ENCODE assay signal across 15 mouse cellular contexts in the genomic region with DNA sequence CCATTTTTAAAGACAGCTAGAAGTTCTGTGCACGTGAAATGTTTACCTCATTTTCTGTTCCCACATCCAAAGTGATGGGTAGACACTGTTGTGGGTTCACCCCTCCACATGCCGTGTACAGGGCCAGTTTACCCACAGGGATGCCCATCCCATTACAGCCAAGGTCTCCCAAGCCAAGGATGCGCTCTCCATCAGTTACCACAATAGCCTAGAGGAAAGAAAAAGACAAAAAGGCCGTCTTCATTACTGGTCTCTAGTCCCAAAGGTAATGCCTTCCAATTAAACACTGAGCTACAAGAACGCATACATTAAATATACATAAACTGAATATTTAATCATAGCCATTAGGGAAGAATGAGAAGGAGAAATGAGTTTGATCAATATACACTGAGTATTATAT.
"Had no signal": no experiment of that assay in that cellular context is flagged by ENCODE, and none has a peak within 500 bp of the region (broad histone marks: within the 10 kb centered on the region; RNA-seq: fewer than 3 reads in every experiment).

No protein-coding gene starts in this region.

- H3K9me3 ChIP-seq: limb, embryonic 10.5 days; liver, embryonic 12.5 days had no signal

- H3K36me3 ChIP-seq: limb, embryonic 10.5 days; liver, embryonic 12.5 days had no signal

- DNase-seq: kidney, adult 8-10 months; kidney, postnatal 25 days; lung, embryonic 14.5 days; lung, postnatal 10 days; lung, postnatal 4 days; retina, postnatal 1 day; right cerebral cortex, postnatal 4 days; spleen, adult 18-20 months; thymus, adult 18-20 months; thymus, postnatal 14 days had no signal

- H3K27me3 ChIP-seq: liver, embryonic 12.5 days had no signal

- H3K4me3 ChIP-seq: left cerebral cortex, adult 2 months; limb, embryonic 10.5 days; liver, embryonic 12.5 days; myocyte had no signal

- H3K4me1 ChIP-seq: limb, embryonic 10.5 days; liver, embryonic 12.5 days had no signal

- H3K4me2 ChIP-seq: liver, embryonic 12.5 days; lung, embryonic 14.5 days had no signal

- H3K9ac ChIP-seq: liver, embryonic 12.5 days; lung, embryonic 14.5 days had no signal

- ATAC-seq: intestine, embryonic 16.5 days; liver, embryonic 12.5 days had no signal

- H3K27ac ChIP-seq: left cerebral cortex, adult 2 months; limb, embryonic 10.5 days; liver, embryonic 12.5 days had no signal
